Mouse (Mus musculus): Measurements from ENCODE around the gene Cmtm7. TPM values are rescaled to one million over a fixed set of nuclear protein-coding genes. Genes with fewer than 3 reads are reported as not detected.

Cmtm7 gene
- 74.2 TPM for polyA plus RNA-seq (2017; shearing (Covaris generic))

DNA sequence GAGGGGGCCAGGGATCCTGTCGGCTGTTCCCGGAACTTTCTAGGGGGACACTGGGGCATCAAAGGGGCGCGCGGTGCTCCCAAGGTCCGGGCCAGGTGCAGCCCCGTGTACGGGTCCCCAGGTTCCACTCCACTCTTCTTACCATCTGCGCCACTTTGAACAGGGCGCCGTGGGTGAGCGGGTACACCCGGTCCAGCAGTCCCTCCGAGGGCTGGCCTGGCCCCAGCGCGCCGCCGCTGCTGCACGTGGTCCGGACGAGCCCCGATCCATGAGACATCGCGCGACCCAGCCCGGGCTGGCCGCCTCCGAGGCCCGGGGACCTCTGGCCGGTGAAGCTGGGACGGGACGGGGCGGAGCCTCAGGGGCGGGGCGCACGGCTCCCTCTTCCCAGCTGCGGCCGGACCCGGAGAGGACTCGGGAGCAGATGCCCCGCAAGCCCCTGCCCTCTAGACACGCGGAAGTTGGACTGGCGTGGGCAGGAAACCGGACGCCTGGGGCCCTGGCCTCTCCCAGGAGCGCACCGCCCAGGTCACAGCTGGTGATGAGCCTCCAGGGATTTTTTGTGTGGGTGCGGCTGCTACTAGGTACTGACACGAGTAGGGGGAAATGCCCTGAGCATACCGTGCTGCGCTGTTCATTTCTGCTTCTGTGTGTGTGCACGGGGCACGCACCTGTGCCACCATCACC, at the start of gene Cmtm7:
TSS of gene Cmtm7 (minus strand) at position 331 of the 687 bp plus-strand sequence.

DNA sequence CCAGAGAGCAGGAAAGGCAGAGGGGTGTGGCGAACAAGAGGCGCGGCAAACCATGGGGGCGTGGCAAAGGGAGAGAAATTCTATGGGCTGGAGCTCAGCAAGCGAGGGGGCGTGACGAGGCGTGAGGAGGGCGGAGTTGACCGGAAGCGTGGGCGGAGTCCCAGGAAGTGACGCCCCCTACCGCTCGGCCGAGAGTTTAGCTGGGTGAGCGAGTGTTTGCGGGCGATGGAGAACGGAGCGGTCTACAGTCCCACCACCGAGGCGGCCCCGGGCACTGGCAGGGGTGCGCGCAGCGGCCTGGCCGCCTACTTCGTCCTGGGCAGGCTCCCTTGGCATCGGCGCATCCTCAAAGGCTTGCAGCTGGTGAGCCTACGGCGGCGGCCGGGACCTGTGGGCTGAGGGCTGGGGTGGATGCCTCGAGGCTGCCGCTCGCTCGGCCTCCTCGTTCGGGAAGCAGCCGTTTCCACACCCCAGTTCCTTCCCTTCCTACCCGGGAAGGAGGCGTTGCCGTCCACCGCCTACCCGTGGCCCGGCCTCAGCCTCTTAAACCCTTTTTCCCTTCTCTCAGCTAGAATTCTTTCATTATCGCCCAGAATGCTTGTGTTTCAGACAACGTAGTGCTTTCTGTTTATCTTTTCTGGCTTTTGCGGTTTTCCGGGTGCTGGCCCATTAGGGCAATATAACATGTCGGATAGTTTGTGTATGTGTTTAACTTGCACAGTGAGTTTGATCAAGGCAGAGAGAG, 50.5 kb downstream of the Cmtm7 start, which contains the start of gene Cmtm6:
TSS of gene Cmtm6 (plus strand) at position 106 of the 745 bp plus-strand sequence.

Other genes starting within 250 kb of the Cmtm7 start
- gene Trim71, start 217.5 kb downstream of the Cmtm7 start, polyA plus RNA-seq (2017; shearing (Covaris generic)) = 0.04 TPM
- 52.9 TPM for gene Cnot10, start 141.7 kb downstream of the Cmtm7 start, polyA plus RNA-seq (2017; shearing (Covaris generic))
- 71.9 TPM for gene Dync1li1, start 93.1 kb downstream of the Cmtm7 start, polyA plus RNA-seq (2017; shearing (Covaris generic))
- gene Cmtm6, start 50.7 kb downstream of the Cmtm7 start, polyA plus RNA-seq (2017; shearing (Covaris generic)) = 165 TPM
- gene Cmtm8, start 62.3 kb upstream of the Cmtm7 start, polyA plus RNA-seq (2017; shearing (Covaris generic)) = not detected
- 21.8 TPM for gene Gpd1l, start 152.1 kb upstream of the Cmtm7 start, polyA plus RNA-seq (2017; shearing (Covaris generic))
- gene Osbpl10, start 196.7 kb upstream of the Cmtm7 start, polyA plus RNA-seq (2017; shearing (Covaris generic)) = not detected
- 3,421 TPM for gene Rps27rt, start 200.9 kb upstream of the Cmtm7 start, polyA plus RNA-seq (2017; shearing (Covaris generic))

Data from effector memory CD4-positive, alpha-beta T cell, adult 7 months (primary cell).